Mouse (Mus musculus): ENCODE measurements around the gene Kalrn. TPM values are rescaled to one million over a fixed set of nuclear protein-coding genes. Genes with fewer than 3 reads are reported as not detected.
"Not testable (repeated sequence)": the region's sequence is repeated elsewhere in the genome, so short reads cannot be mapped to it uniquely, and the experiment has no call there.

Kalrn gene
- total RNA-seq, 2 experiments from 2014 or later = 2.0 to 2.2 TPM

- ATAC-seq (replicated peaks; ENCODE audit: poor library complexity) = no peak
Observed at GRCm38 (mm10) chr16:34084135-34084920, 489.0 kb downstream of the Kalrn start.

GRCm38 (mm10) chr16:34082494-34083469 is 490.6 kb downstream of the Kalrn start:
- ATAC-seq (replicated peaks; ENCODE audit: poor library complexity) = peak; percentile 51

- no peak for ATAC-seq (replicated peaks; ENCODE audit: poor library complexity)
Observed at GRCm38 (mm10) chr16:34081683-34082438, 491.5 kb downstream of the Kalrn start.

GRCm38 (mm10) chr16:34081314-34081682 is 492.0 kb downstream of the Kalrn start:
- not testable (repeated sequence) for ATAC-seq (replicated peaks; ENCODE audit: poor library complexity)

GRCm38 (mm10) chr16:34080818-34081217 is 492.5 kb downstream of the Kalrn start:
- ATAC-seq (replicated peaks; ENCODE audit: poor library complexity) = no peak

GRCm38 (mm10) chr16:34079511-34079910 is 493.8 kb downstream of the Kalrn start:
- ATAC-seq (replicated peaks; ENCODE audit: poor library complexity) = no peak

- ATAC-seq (replicated peaks; ENCODE audit: poor library complexity) = peak; percentile 77
Observed at GRCm38 (mm10) chr16:34078732-34079131, 494.6 kb downstream of the Kalrn start.

GRCm38 (mm10) chr16:34076101-34076500 is 497.2 kb downstream of the Kalrn start:
- ATAC-seq (replicated peaks; ENCODE audit: poor library complexity) = no peak

- no peak for ATAC-seq (replicated peaks; ENCODE audit: poor library complexity)
Observed at GRCm38 (mm10) chr16:34073930-34074329, 499.4 kb downstream of the Kalrn start.

- ATAC-seq (replicated peaks; ENCODE audit: poor library complexity) = no peak
Observed at GRCm38 (mm10) chr16:34072136-34072535, 501.2 kb downstream of the Kalrn start.

GRCm38 (mm10) chr16:34071223-34071825 is 502.0 kb downstream of the Kalrn start:
- no peak for ATAC-seq (replicated peaks; ENCODE audit: poor library complexity)

GRCm38 (mm10) chr16:34069481-34069880 is 503.9 kb downstream of the Kalrn start:
- no peak for ATAC-seq (replicated peaks; ENCODE audit: poor library complexity)

- ATAC-seq (replicated peaks; ENCODE audit: poor library complexity) = no peak
Observed at GRCm38 (mm10) chr16:34066922-34067321, 506.4 kb downstream of the Kalrn start.

- no peak for ATAC-seq (replicated peaks; ENCODE audit: poor library complexity)
Observed at GRCm38 (mm10) chr16:34066376-34066775, 507.0 kb downstream of the Kalrn start.

- no peak for ATAC-seq (replicated peaks; ENCODE audit: poor library complexity)
Observed at GRCm38 (mm10) chr16:34063313-34063712, 510.0 kb downstream of the Kalrn start.

- no peak for ATAC-seq (replicated peaks; ENCODE audit: poor library complexity)
Observed at GRCm38 (mm10) chr16:34061661-34062060, 511.7 kb downstream of the Kalrn start.

- no peak for ATAC-seq (replicated peaks; ENCODE audit: poor library complexity)
Observed at GRCm38 (mm10) chr16:34058611-34059010, 514.7 kb downstream of the Kalrn start.

- peak; percentile 29; the same call in 1 of the 2 replicates for ATAC-seq (replicated peaks; ENCODE audit: poor library complexity)
Observed at GRCm38 (mm10) chr16:34057464-34057863, 515.9 kb downstream of the Kalrn start.

GRCm38 (mm10) chr16:34056418-34057111 is 516.8 kb downstream of the Kalrn start:
- peak; percentile 76 for ATAC-seq (replicated peaks; ENCODE audit: poor library complexity)

- ATAC-seq (replicated peaks; ENCODE audit: poor library complexity) = peak; percentile 97
Observed at GRCm38 (mm10) chr16:34050090-34050489, 523.2 kb downstream of the Kalrn start.
